Mouse (Mus musculus) liver, adult 2 months (tissue): ENCODE data around the gene Rbbp4.

Experiments used
- CTCF ChIP-seq: fragments of 200-500 bp; IDR thresholded peaks from 2 replicates; pipeline ENCODE4 v1.5.1; 2011; ENCODE audit warnings: low read depth, low read length, control low read depth
- POLR2A ChIP-seq: fragments of 200-500 bp; IDR thresholded peaks from 2 replicates; pipeline ENCODE4 v1.6.1; 2011; ENCODE audit warnings: low read length, control low read depth; ENCODE audit not compliant: insufficient read depth; ENCODE audit errors: extremely low read depth

- TF ChIP-seq CTCF (no peak), POLR2A (no peak)
Observed at GRCm38 (mm10) chr4:129282786-129283185, 52.4 kb downstream of the Rbbp4 start.
